Mouse (Mus musculus) adrenal gland, adult (tissue): ENCODE measurements around the gene Gabpa.
A peak's percentile ranks its signal among the peaks of the same experiment; 100 is the strongest.

ENCODE experiments used
- DNase-seq, 2 experiments: peaks; one replicate each; pipeline ENCODE4 v3.0.0; 2022 to 2023; ENCODE audit warnings: low spot score in 1 of 2; ENCODE audit not compliant: inconsistent age in 2 of 2

Gabpa gene

DNA sequence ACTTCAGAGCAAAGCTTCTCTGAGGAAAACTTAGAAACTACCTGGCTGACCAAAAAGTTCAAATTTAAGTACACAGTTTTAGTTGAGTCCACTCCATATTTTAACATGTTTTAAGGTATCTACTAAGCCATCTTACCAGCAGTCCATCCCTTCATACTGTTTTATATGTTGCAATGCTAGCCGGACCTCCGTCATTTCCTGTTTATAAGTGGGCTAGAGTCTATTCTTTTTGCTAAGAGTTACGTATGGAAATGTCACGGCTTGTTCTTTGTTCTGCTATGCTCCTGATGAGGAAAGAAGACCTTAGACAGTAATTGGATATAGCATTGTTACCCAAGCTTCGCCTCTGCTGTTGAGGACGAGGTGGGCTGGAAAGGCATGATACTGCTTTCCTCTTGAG, 18.8 kb downstream of the Gabpa start:
- no peak for DNase-seq

DNA sequence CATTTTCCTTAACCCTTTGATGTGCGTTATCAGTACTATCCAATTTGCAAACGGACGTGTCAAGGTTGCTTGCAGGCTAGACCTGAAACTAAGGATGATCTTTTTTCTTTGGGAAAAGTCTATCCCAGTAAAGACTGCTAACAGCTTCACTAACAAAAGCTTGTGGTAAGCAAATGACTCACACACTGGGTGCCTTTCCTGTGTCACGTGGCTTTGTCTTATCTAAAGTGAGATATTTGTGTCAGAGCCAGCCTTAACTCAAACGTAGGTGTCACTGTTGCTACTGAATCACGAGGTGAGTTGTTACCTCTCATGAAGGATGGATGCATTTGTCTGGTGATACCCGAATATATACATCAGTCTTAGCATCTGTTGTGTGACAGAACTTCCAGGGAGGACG, 29.9 kb downstream of the Gabpa start:
- DNase-seq = no peak

DNA sequence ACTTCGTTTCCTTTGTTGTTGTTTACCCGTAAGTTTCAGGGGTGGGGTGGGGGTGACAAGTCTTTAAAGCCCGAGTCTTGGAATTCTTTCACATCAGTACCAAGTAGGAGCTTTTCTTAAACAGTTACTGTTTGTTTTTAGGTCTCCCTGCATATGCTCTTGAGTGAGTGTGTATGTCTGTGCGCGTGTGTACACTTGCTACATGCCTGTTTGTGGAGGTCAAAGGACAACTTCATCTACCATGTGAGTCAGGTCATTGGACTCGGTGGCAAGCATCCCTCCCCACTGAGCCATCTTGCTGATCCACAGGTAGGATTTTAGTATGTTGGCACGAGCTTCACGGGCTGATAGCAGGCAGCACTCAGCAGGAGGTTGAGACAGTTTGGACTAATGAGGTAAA, 39.1 kb downstream of the Gabpa start:
- no peak for DNase-seq

DNA sequence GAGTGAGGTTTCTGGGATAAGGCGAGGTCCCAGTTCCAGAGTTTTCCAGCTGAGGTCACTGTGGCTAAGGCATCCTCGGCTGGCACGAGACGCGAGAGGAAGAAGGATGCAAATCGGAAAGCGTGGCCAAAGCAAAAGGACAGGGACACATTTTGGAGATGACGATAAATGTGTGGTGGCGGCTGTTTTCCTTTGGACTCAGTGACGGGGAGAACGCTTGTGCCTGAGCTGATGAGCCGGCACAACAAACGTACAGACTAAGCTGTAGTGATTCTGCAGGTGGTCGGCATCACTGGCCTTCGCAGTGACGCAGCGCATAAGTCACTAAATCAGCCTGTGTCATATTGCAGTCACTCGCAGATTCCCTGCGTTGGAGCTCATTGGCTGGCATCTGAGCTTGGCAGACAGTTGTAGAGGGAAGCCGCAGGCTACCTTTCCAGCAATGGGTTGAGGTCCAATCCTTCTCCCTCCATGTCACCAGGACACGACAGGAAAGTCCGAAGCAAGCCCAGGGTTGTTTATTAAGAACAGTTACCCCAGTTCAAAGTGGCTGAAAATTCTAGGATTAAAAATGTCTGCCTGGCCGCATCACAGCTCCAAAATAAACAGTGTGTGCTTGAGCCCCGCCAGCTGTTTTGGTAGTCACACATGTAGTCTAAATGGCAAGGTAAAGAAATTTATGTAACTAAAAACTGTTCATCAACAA, 40.4 kb downstream of the Gabpa start:
- no peak for DNase-seq

DNA sequence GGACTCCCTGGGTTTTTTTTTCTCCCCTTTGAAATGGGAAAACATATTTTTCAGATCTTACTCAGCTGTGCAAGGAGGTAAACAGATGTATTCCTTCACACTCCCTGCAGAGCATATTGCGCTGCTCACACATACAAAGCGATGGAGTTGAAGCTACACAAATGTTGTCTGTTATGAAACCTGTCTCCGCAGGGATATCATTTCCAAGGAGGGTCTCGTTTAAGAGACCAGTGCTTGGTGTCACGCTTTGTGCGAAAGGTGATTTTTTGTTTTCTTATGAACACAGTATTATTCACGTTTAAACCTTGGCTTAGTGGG, 41.0 kb downstream of the Gabpa start:
- DNase-seq = no peak

DNA sequence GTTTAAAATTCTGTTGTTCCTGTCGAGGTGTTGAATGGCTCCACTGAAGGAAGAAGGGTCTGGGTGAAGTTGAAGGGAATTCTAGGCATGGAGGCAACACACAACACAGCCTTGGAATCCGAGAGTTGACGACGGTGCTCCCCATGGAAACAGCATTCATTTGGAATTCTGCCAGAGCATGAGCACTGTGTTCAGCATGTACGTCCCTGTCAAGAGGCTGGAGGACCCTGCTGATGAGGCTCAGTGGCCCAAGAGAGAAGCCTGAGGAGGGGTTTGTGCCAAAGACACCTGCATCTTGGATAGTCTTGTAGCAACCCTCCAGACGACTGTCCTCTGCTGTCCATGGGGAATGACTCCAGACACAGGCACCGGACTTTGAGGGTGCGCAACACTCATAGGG, 41.4 kb downstream of the Gabpa start:
- DNase-seq = no peak

DNA sequence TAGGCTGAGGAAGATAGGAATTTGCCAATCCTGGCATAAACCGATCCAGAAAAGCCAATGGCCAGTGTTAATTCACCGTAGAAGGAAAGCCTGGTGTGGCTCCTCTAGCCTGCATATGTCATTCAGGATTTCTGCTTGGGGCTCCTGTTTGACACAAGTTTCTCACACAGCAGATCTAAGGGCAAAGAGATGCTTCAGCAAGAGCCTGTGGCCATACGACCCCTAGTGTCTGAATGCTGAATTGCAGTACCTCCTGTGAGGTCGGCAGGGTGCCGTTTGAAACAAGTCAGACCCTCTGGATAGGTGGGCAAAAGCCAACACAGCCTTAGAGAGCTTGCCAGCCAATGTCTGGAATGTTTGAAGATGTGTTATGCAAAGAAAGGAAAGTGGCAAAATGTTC, 44.4 kb downstream of the Gabpa start:
- peak; percentile 47 to 89 for DNase-seq

DNA sequence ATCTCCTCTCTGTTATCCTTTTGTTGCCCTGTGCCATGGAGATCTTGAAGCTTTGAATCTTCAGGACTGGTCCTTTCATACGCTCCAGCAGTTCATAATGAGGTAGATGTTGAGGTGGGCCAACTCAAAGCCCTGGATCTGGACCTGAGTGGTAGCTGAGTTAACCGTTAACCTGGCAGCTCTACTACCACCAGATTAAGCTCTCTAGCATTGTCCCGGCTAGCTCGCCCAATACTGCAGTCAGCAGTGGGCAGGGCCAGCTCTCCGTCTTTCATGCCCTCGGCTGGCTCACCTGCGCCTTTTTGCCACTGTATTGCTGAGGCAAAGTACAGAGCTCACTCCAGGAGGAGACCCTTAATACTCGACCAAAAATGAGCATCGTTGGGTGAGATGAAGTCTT, 46.4 kb downstream of the Gabpa start:
- no peak for DNase-seq

DNA sequence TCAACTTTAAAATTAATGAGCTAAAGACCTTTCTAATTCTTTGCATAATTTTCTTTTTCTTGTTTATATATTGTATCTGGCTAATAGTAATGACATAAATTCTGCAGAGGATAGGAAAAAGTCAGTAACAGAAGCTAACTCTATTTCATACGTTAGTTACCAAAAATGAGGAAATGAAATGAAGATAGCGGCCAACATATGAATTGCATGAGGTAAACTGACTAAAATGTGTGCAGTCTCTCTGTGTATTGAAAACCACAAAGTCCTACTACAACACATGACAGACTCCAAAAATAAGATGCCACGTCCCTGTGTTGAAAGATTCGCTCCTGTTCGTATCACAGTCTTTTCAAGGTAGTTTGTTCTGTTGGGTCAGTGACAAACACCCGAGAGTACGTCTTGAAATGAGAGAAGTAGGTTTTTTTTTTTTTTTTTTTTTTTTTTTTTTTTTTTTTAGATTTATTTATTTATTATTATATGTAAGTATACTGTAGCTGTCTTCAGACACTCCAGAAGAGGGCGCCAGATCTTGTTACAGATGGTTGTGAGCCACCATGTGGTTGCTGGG, 47.1 kb downstream of the Gabpa start:
- DNase-seq = no peak

DNA sequence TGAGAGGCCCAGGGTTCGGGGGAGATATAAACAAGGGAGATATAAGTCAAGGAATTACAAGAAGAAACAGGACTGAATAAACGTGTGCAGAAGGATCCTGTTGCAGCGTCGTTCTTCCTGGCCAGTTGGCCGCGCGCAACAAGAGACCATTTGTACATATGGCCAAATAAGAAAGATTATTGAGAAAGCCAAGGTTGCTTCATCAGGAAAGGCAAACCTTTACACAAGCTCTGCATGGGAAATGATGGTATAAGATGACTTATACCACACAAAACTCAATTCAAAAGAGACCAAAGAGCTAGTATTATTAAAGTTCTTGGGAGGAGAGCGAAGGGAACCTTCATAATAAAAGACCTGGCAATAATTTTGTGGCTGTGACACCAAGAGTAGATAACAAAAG, 49.8 kb downstream of the Gabpa start:
- no peak for DNase-seq

DNA sequence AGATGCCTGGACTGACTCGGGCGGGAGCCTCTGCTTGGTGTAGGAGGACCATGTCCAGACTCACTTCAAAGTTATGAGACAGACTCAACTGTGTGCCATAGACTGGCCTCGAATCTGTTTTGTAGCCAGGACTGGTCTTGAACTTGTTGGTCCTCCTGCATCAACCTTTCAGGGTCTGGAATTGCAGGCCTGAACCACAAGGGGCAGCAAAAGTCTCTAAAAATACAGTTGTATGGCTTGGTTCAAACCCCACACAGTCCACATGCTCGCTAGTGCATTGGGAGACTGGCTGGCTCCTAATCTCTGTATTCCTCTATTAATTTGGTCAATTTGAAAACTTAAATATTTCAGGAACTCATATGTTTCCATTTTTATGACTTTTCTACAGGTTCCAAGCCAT, 68.3 kb downstream of the Gabpa start:
- no peak for DNase-seq

DNA sequence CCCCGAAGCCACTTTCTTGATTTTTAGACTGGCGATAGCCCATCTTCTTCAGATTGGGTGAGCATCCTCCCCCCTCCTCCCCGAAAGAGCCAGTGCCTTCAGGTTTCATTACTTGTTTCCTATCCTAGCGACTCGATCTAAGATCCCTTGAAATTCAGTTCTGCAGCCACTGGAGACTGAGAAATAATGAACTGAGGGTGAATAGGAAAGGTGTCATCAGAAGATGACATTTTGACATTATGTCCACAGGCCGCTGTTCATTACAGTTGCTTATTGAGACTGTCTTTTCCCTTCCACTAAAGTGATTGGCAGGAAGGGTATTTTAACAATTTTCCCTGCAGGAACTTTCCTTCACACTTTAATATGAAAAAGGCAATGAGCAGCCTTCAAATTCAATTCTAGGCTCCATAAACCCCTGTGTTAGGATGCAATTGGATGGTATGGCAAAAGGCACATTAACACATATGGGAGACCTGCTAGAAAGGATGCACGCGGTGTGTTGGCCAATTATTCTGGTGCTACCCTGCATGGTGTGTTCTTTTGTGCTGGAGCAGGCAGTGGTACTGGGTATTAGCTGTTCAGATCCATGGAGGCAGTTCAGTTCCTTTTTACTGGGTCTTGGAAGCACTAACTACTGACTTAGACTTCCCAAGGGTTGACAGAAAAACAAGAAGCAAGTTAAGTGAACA, 76.9 kb downstream of the Gabpa start:
- DNase-seq = no peak
